In genomic region chr6:114462747-114463146, GRCm38 (mm10) we compare ENCODE assay signal across 8 mouse cellular contexts.
DNase-seq lines count a peak whose midpoint lies in the region; ATAC-seq and TF ChIP-seq lines count a peak whose summit lies in the region.

No protein-coding gene starts in this region.

- H3K36me3 ChIP-seq in ES-Bruce4 (ENCODE audit: control insufficient read depth, insufficient read depth, low read length, poor library complexity, severe bottlenecking), result no peaks in the 10 kb centered on the region
- H3K36me3 ChIP-seq in intestine, embryonic 16.5 days (ENCODE audit: control insufficient read depth, insufficient read depth, low read length), result no peaks in the 10 kb centered on the region

- no peak for TF ChIP-seq POLR2A in ES-Bruce4 (IDR thresholded peaks at IDR 0.05; ENCODE audit: insufficient read depth, low read length)

- H3K9ac ChIP-seq in ES-Bruce4 (ENCODE audit: low read depth, poor library complexity, severe bottlenecking), result no peak overlapping the region
- H3K9ac ChIP-seq in intestine, embryonic 16.5 days (ENCODE audit: low read depth, low read length), result no peak overlapping the region

- no peak for ATAC-seq in intestine, embryonic 16.5 days

- H3K9me3 ChIP-seq in ES-Bruce4 (replicated peaks; ENCODE audit: control insufficient read depth, insufficient read depth, low read length, poor library complexity, severe bottlenecking), result no peaks in the 10 kb centered on the region
- 0 out of 2 replicates have a peak, but pooled peaks cover 5% of the 10 kb centered on the region for H3K9me3 ChIP-seq in intestine, embryonic 16.5 days (ENCODE audit: control insufficient read depth, low read length)

- H3K4me1 ChIP-seq in ES-Bruce4 (ENCODE audit: control insufficient read depth, insufficient read depth, low read length), result no peaks in the 10 kb centered on the region
- no peaks in the 10 kb centered on the region for H3K4me1 ChIP-seq in intestine, embryonic 16.5 days (ENCODE audit: control insufficient read depth, insufficient read depth, low read length)

- peak; percentile 25 for TF ChIP-seq CTCF in ES-Bruce4 (IDR thresholded peaks at IDR 0.05; ENCODE audit: low read depth, low read length)

- no peak overlapping the region for H3K4me3 ChIP-seq in ES-Bruce4 (ENCODE audit: low read depth, low read length)
- no peak overlapping the region for H3K4me3 ChIP-seq in intestine, embryonic 16.5 days (ENCODE audit: low read length)

- H3K4me2 ChIP-seq in intestine, embryonic 16.5 days (ENCODE audit: low read depth, low read length), result no peak overlapping the region

- H3K27ac ChIP-seq in ES-Bruce4 (ENCODE audit: insufficient read depth, low read length), result no peak overlapping the region
- H3K27ac ChIP-seq in intestine, embryonic 16.5 days (ENCODE audit: low read length), result no peak overlapping the region

- peak; percentile 10 for DNase-seq in adrenal gland, adult 2 months
- no peak for DNase-seq in adrenal gland, postnatal 4 days (ENCODE audit: low spot score in 2 of 2)
- DNase-seq in layer of hippocampus, adult 11-12 months (ENCODE audit: low spot score), result peak; percentile 37
- no peak for DNase-seq in layer of hippocampus, adult 8-10 months (ENCODE audit: low spot score in 2 of 2)
- DNase-seq in kidney, postnatal 4 days, result peak; percentile 54 to 55
- DNase-seq in urinary bladder, adult 2 months (ENCODE audit: low spot score), result no peak

- no peak for TF ChIP-seq EP300 in ES-Bruce4 (IDR thresholded peaks at IDR 0.05; ENCODE audit: insufficient read depth, low read depth, low read length)

- 25% methylated on average over 4 of the region's 4 CpGs for WGBS in intestine, embryonic 16.5 days

- H3K27me3 ChIP-seq in ES-Bruce4 (ENCODE audit: control insufficient read depth, insufficient read depth, low read length, poor library complexity, severe bottlenecking), result no peaks in the 10 kb centered on the region
- H3K27me3 ChIP-seq in intestine, embryonic 16.5 days (replicated peaks; ENCODE audit: control insufficient read depth, insufficient read depth, low read length), result no peaks in the 10 kb centered on the region

Comparison
In these comparisons a context has a peak if more than half of its experiments do, and no peak if none do; other contexts are left out.
1. DNase-seq: peak in adrenal gland, adult 2 months (single experiment), layer of hippocampus, adult 11-12 months (single experiment) and kidney, postnatal 4 days (2 of 2); none in adrenal gland, postnatal 4 days (0 of 2), layer of hippocampus, adult 8-10 months (0 of 2) and urinary bladder, adult 2 months (single experiment).